Mouse (Mus musculus): ENCODE measurements at regions not wholly inside any gene's neighbourhood (a gene's known extent, or its start where the extent isn't known, plus 50 kb on each side); places are given as distances from the start of the nearest gene placed in this dataset.
A peak's percentile ranks its signal among the peaks of the same experiment; 100 is the strongest.

DNA sequence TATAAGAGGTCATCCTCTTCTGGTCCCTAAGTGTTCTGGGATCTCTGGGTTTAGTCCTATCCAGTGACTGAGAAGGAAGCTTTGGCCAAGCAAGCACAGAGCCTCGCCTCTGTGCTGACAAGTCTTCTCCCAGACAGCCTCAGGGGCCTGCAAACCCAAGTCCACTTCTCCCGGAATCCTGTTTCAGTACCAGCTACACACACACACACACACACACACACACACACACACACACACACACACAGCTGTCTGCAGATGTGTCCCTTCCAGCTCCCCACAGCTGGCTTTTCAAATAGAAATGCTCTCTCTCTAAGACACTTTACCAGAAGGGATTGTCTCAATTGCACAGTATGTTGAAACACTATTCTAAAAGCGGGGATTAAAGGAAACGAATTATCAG is 296.7 kb downstream of the Sorl1 start:
- no peak overlapping the region for H3K9ac ChIP-seq
- no peak overlapping the region for H3K27ac ChIP-seq
- no peaks in the 10 kb centered on the region for H3K36me3 ChIP-seq
- H3K4me1 ChIP-seq (replicated peaks) = peaks cover 7% of the 10 kb centered on the region; the same call in 1 of the 2 replicates
- no peak overlapping the region for H3K4me2 ChIP-seq
- ATAC-seq (replicated peaks; ENCODE audit: insufficient number of reproducible peaks, insufficient read depth, low FRiP score, low read depth) = no peak
- WGBS = 59% methylated on average over 4 of the region's 4 CpGs
- H3K4me3 ChIP-seq = no peak overlapping the region
- H3K9me3 ChIP-seq (replicated peaks) = no peaks in the 10 kb centered on the region
- H3K27me3 ChIP-seq = no peaks in the 10 kb centered on the region

- H3K4me3 ChIP-seq = no peak overlapping the region
- no peaks in the 10 kb centered on the region for H3K27me3 ChIP-seq
- H3K4me1 ChIP-seq (replicated peaks) = peaks cover 7% of the 10 kb centered on the region
- H3K27ac ChIP-seq = no peak overlapping the region
- ATAC-seq (replicated peaks; ENCODE audit: insufficient number of reproducible peaks, insufficient read depth, low FRiP score, low read depth) = no peak
- 61% methylated on average over 4 of the region's 4 CpGs for WGBS
- H3K9me3 ChIP-seq (replicated peaks) = no peaks in the 10 kb centered on the region
- no peak overlapping the region for H3K4me2 ChIP-seq
- H3K9ac ChIP-seq = no peak overlapping the region
- no peaks in the 10 kb centered on the region for H3K36me3 ChIP-seq
These were observed 302.7 kb downstream of the Sorl1 start for GRCm38 (mm10) chr9:41821401-41821800.

DNA sequence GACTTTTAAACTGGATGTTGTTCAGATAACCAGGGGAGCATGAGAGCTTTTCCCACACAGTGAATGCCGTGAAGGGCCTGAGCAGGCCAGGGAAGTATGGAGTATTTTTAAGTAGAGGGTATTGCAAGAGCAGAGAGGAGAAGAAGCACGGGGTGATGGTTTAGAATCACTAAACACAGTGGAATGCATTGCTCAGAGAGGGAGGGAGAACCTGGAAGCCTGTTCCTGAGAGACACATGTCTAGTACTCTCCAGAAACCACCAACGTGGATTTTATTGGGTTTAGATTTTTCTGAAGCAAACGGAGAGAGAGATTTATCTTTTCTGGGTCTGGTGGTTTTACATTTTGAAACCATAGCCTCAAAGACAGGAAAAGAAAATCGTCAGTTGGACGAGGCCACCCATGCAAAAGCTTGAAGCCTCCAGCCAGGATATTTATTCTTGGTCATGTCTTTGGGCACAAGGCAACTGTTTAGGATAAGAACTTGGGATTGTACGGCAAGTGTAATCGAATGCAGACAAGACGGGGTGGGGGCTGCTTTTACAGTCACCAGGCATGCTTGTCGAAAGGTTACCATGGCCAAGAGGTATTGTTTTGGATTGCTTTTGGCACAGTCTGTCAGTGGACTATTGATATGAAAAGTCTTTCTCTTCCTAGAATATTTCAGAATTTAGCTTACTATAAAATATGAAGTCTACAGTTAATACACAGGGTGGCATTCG is 306.2 kb downstream of the Sorl1 start:
- no peaks in the 10 kb centered on the region for H3K27me3 ChIP-seq
- no peaks in the 10 kb centered on the region for H3K36me3 ChIP-seq
- no peak overlapping the region for H3K4me3 ChIP-seq
- ATAC-seq (replicated peaks; ENCODE audit: insufficient number of reproducible peaks, insufficient read depth, low FRiP score, low read depth) = no peak
- no peak overlapping the region for H3K4me2 ChIP-seq
- H3K9me3 ChIP-seq (replicated peaks) = no peaks in the 10 kb centered on the region
- WGBS = 48% methylated on average over 11 of the region's 11 CpGs
- H3K9ac ChIP-seq = no peak overlapping the region
- 0 out of 2 replicates have a peak overlapping the region, but pooled peaks have one; percentile 20 for H3K27ac ChIP-seq
- H3K4me1 ChIP-seq (replicated peaks) = no peaks in the 10 kb centered on the region; the same call in 1 of the 2 replicates

GRCm38 (mm10) chr9:41815921-41816320 is 308.2 kb downstream of the Sorl1 start:
- Histone ChIP-seq H3K9ac (no peak overlapping the region), H3K4me3 (no peak overlapping the region), H3K27me3 (no peaks in the 10 kb centered on the region), H3K9me3 (replicated peaks) (no peaks in the 10 kb centered on the region), H3K27ac (no peak overlapping the region), H3K36me3 (no peaks in the 10 kb centered on the region), H3K4me1 (replicated peaks) (no peaks in the 10 kb centered on the region; the same call in 1 of the 2 replicates), H3K4me2 (no peak overlapping the region)
- no peak for ATAC-seq (replicated peaks; ENCODE audit: insufficient number of reproducible peaks, insufficient read depth, low FRiP score, low read depth)
- 92% methylated on average over 2 of the region's 2 CpGs for WGBS

DNA sequence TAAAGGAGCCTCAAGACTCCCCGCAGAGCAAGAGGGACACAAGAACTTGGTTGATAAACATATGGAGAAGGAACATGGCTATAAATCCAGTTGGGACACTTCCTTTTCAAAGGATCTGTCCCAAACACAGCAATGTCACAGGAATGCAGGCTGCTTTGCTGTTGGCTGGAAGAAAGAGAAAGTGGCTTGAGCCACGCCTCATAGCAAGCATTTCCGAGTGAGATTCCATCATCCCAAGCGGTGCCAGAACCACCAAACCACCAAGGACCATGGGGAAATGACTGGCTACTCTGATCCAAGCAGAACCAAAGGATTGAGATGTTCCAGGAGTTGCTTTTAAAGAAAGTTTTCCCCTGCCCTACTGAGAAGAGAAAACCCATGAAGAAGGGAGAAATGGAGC is 314.8 kb downstream of the Sorl1 start:
- H3K4me1 ChIP-seq (replicated peaks) = peaks cover 15% of the 10 kb centered on the region
- no peaks in the 10 kb centered on the region for H3K27me3 ChIP-seq
- no peak overlapping the region for H3K4me2 ChIP-seq
- H3K9me3 ChIP-seq (replicated peaks) = no peaks in the 10 kb centered on the region
- no peak overlapping the region for H3K27ac ChIP-seq
- H3K4me3 ChIP-seq = no peak overlapping the region
- no peaks in the 10 kb centered on the region for H3K36me3 ChIP-seq
- no peak for ATAC-seq (replicated peaks; ENCODE audit: insufficient number of reproducible peaks, insufficient read depth, low FRiP score, low read depth)
- WGBS = 69% methylated on average over 4 of the region's 4 CpGs
- H3K9ac ChIP-seq = no peak overlapping the region

DNA sequence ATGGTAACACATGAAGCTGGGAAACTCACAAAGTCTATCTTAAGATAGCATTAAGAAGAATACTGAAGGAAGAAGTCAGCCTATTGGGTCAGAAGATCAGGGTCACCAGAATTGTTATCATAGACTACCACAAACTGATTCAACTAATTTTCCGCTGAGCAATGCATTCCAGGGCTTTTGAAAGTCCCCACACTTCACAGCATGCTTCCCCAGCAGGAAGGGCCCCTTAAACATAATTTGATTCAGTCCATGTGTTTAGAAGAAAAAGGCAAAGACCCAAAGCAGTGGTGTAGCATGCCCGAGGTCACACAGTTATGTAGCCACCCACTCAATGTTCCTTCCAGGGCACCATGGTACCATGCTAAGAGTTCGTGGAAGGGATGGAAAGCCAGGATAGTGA is 315.3 kb downstream of the Sorl1 start:
- Histone ChIP-seq H3K4me2 (no peak overlapping the region), H3K4me3 (no peak overlapping the region), H3K9ac (no peak overlapping the region), H3K9me3 (replicated peaks) (no peaks in the 10 kb centered on the region), H3K27ac (no peak overlapping the region), H3K4me1 (replicated peaks) (peaks cover 17% of the 10 kb centered on the region), H3K27me3 (no peaks in the 10 kb centered on the region), H3K36me3 (no peaks in the 10 kb centered on the region)
- 83% methylated on average over 3 of the region's 3 CpGs for WGBS
- no peak for ATAC-seq (replicated peaks; ENCODE audit: insufficient number of reproducible peaks, insufficient read depth, low FRiP score, low read depth)

DNA sequence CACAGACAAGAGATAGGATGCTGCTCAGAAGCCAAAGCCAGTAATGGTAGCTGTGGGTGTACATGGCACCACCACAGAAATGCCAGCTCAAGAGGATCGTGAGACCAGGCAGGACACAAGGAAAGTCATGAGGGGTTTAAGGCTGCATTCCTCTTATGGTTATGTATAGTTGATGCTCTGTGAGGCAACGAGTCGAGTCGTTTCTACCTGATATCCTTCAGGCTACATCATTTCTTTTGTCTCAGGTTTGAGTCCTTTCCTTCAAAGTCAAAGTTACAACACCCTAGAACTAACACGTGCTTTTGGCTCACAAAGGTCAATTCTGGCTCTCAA is 317.8 kb downstream of the Sorl1 start:
- Histone ChIP-seq H3K4me1 (replicated peaks) (peaks cover 17% of the 10 kb centered on the region), H3K9me3 (replicated peaks) (no peaks in the 10 kb centered on the region), H3K36me3 (no peaks in the 10 kb centered on the region), H3K27me3 (no peaks in the 10 kb centered on the region), H3K4me2 (no peak overlapping the region), H3K27ac (no peak overlapping the region; the same call in 1 of the 2 replicates), H3K4me3 (no peak overlapping the region), H3K9ac (no peak overlapping the region)
- ATAC-seq (replicated peaks; ENCODE audit: insufficient number of reproducible peaks, insufficient read depth, low FRiP score, low read depth) = no peak
- whole genome bisulfite sequencing = 82% methylated on average over 5 of the region's 5 CpGs

DNA sequence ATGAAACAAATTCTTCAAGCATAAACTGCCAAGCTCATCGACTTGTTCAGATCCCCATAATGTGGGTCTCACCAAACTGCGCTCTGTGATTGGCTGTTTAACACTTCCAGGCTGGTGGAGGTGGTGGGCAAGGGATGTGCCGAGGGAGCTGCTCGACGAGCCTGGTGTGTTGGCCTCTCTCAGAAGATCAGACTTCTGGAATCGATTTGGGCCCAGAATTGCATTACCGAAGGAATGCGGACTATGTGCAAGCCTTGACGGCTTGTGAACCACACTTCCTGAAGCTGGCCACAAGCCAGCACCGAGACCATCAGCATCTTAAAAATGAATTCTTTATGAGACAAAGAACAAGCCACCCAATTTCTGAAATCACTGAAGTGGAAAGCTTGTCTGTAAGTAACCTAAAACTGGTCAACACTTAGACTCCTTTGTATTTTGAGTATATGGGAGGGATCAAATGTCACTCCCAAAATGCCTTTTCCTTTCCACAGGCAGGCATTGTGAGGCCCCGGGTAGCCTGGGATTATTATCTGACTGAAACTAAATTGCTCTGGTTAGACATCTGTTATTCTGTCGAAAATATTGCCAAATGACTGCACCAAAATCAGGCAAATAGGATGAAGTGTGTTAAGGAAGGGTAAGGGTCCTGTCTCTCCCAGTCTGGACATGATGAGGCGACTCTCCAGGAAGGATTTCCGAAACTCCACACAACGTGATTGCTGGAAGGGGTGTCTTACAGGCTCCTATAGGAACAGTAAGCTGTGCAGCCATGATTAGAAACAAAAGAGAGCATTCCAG is 318.4 kb downstream of the Sorl1 start:
- ATAC-seq (replicated peaks; ENCODE audit: insufficient number of reproducible peaks, insufficient read depth, low FRiP score, low read depth) = no peak
- Histone ChIP-seq H3K9ac (no peak overlapping the region), H3K4me3 (no peak overlapping the region), H3K27ac (peak overlapping the region; percentile 41), H3K9me3 (replicated peaks) (no peaks in the 10 kb centered on the region), H3K36me3 (no peaks in the 10 kb centered on the region), H3K4me1 (replicated peaks) (peaks cover 17% of the 10 kb centered on the region), H3K27me3 (no peaks in the 10 kb centered on the region), H3K4me2 (0 out of 2 replicates have a peak overlapping the region, but pooled peaks have one; percentile 21)
- WGBS = 38% methylated on average over 15 of the region's 15 CpGs

DNA sequence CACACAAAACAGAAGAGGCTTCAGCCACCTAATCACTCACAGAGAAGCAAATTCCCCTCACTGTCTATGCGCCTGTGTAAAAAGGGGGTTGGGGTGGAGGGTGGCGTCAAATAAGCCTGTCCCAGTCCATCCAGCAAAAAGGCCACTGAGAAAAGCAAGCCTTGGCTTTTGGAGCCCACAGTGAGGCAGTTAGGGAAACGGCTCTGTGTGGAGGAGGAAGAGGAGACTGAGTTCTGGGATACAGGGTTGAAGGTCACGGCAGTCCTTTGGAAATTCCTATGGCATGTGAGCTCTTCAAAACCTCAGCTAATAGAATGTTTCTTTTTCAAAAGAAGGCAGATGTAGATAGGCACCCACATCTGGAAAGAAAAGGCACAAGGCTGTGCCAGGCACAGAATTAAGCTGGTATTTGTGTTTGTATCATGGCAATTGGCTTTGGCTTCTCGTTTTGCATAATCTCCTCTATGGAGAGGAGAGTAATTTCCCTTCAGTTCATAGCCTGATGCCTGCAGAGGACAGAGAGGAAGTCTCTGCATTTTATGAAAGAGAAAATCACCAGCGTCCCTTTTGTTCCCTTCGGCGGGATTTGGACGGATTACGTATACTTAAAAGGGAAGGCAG is 319.3 kb downstream of the Sorl1 start:
- no peak overlapping the region for H3K9ac ChIP-seq
- WGBS = 56% methylated on average over 10 of the region's 10 CpGs

GRCm38 (mm10) chr9:41803680-41804460 is 320.2 kb downstream of the Sorl1 start:
- H3K9ac ChIP-seq = no peak overlapping the region
- H3K4me2 ChIP-seq = no peak overlapping the region
- H3K36me3 ChIP-seq = no peaks in the 10 kb centered on the region
- ATAC-seq (replicated peaks; ENCODE audit: insufficient number of reproducible peaks, insufficient read depth, low FRiP score, low read depth) = no peak
- no peaks in the 10 kb centered on the region for H3K9me3 ChIP-seq (replicated peaks)
- WGBS = 69% methylated on average over 11 of the region's 11 CpGs
- H3K27ac ChIP-seq = no peak overlapping the region
- no peak overlapping the region for H3K4me3 ChIP-seq
- peaks cover 17% of the 10 kb centered on the region for H3K4me1 ChIP-seq (replicated peaks)
- no peaks in the 10 kb centered on the region for H3K27me3 ChIP-seq

More for the DNA sequence above, 319.3 kb downstream of the Sorl1 start:
- Histone ChIP-seq H3K36me3 (no peaks in the 10 kb centered on the region), H3K4me3 (no peak overlapping the region), H3K27ac (no peak overlapping the region; the same call in 1 of the 2 replicates), H3K4me1 (replicated peaks) (peaks cover 17% of the 10 kb centered on the region), H3K27me3 (no peaks in the 10 kb centered on the region), H3K9me3 (replicated peaks) (no peaks in the 10 kb centered on the region), H3K4me2 (no peak overlapping the region)
- ATAC-seq (replicated peaks; ENCODE audit: insufficient number of reproducible peaks, insufficient read depth, low FRiP score, low read depth) = no peak

- Histone ChIP-seq H3K27me3 (no peaks in the 10 kb centered on the region), H3K9ac (no peak overlapping the region), H3K9me3 (replicated peaks) (no peaks in the 10 kb centered on the region), H3K4me2 (no peak overlapping the region), H3K4me1 (replicated peaks) (peaks cover 17% of the 10 kb centered on the region), H3K27ac (no peak overlapping the region), H3K36me3 (no peaks in the 10 kb centered on the region), H3K4me3 (no peak overlapping the region)
- 66% methylated on average over 4 of the region's 4 CpGs for WGBS
- ATAC-seq (replicated peaks; ENCODE audit: insufficient number of reproducible peaks, insufficient read depth, low FRiP score, low read depth) = no peak
These were observed 322.7 kb downstream of the Sorl1 start for GRCm38 (mm10) chr9:41801376-41801775.
